Mouse (Mus musculus) embryonic fibroblast, embryonic 13.5 days (primary cell): ENCODE results near the gene Clybl.

ENCODE experiments used
- CTCF ChIP-seq: IDR thresholded peaks from 2 replicates; pipeline ENCODE4 v1.5.1; 2011; ENCODE audit warnings: mild to moderate bottlenecking, control low read depth, low read length, moderate library complexity, borderline replicate concordance; ENCODE audit not compliant: insufficient read depth
- POLR2A ChIP-seq: IDR thresholded peaks from 2 replicates; pipeline ENCODE4 v1.6.1; 2011; ENCODE audit warnings: low read depth, mild to moderate bottlenecking, control low read depth, low read length, moderate library complexity

GRCm38 (mm10) chr14:122371979-122372378, 190.5 kb downstream of the Clybl start:
- no peak for TF ChIP-seq CTCF
- TF ChIP-seq POLR2A, result no peak
